Comparison of ENCODE assay signal across 16 mouse cellular contexts in genomic region chr4:84067931-84068575, GRCm38 (mm10).
DNase-seq lines count a peak whose midpoint lies in the region; ATAC-seq and TF ChIP-seq lines count a peak whose summit lies in the region.
"Had no signal": no experiment of that assay in that cellular context is flagged by ENCODE, and none has a peak within 500 bp of the region (broad histone marks: within the 10 kb centered on the region; RNA-seq: fewer than 3 reads in every experiment).

No protein-coding gene starts in this region.

- WGBS in kidney, adult 2 months = 47% methylated on average over 14 of the region's 14 CpGs
- 61% methylated on average over 14 of the region's 14 CpGs for WGBS in liver, embryonic 15.5 days (ENCODE audit: insufficient replicate concordance)

- H3K4me1 ChIP-seq in kidney, adult 2 months (ENCODE audit: control insufficient read depth, insufficient read depth, low read length) = peaks cover 8% of the 10 kb centered on the region; the same call in 1 of the 2 replicates
- 0 out of 2 replicates have a peak, but pooled peaks cover 3% of the 10 kb centered on the region for H3K4me1 ChIP-seq in liver, embryonic 15.5 days (replicated peaks)

- no peaks in the 10 kb centered on the region for H3K36me3 ChIP-seq in kidney, adult 2 months (ENCODE audit: control insufficient read depth, insufficient read depth, low read length)
- no peaks in the 10 kb centered on the region for H3K36me3 ChIP-seq in liver, embryonic 15.5 days (replicated peaks)
- H3K36me3 ChIP-seq: forebrain, embryonic 15.5 days; heart, embryonic 13.5 days had no signal

- peak overlapping the region; percentile 39; the same call in 1 of the 2 replicates for H3K27ac ChIP-seq in kidney, adult 2 months (ENCODE audit: insufficient read depth, low read depth, low read length)
- no peak overlapping the region for H3K27ac ChIP-seq in liver, embryonic 15.5 days (replicated peaks)
- H3K27ac ChIP-seq: forebrain, embryonic 15.5 days; gastrocnemius, adult 2 months; heart, embryonic 13.5 days; layer of hippocampus, adult 2 months had no signal

- H3K4me2 ChIP-seq in liver, embryonic 15.5 days = no peak overlapping the region
- H3K4me2 ChIP-seq: forebrain, embryonic 15.5 days; heart, embryonic 13.5 days; lung, embryonic 14.5 days had no signal

- TF ChIP-seq POLR2A in kidney, adult 2 months (IDR thresholded peaks at IDR 0.05; ENCODE audit: low read depth, low read length) = no peak

- H3K9me3 ChIP-seq in liver, embryonic 15.5 days (replicated peaks) = no peaks in the 10 kb centered on the region
- H3K9me3 ChIP-seq: forebrain, embryonic 15.5 days; heart, embryonic 13.5 days had no signal

- peak; percentile 7 for DNase-seq in adipocyte (ENCODE audit: low spot score)
- peak; percentile 73 for DNase-seq in kidney, adult 2 months
- DNase-seq in kidney, postnatal 36 days = peak; percentile 41 to 60
- no peak for DNase-seq in thymus, postnatal 14 days
- no peak for DNase-seq in layer of hippocampus, postnatal 36 days
- no peak for DNase-seq in cerebellum, postnatal 10 days
- DNase-seq: adrenal gland, postnatal 25 days; cerebellum, adult 9-11 months; gastrocnemius, adult 2 months; lung, embryonic 14.5 days had no signal

- H3K4me3 ChIP-seq in kidney, adult 2 months (ENCODE audit: insufficient read depth, low read depth, low read length) = no peak overlapping the region
- H3K4me3 ChIP-seq in liver, embryonic 15.5 days (replicated peaks) = no peak overlapping the region
- H3K4me3 ChIP-seq: forebrain, embryonic 15.5 days; gastrocnemius, adult 2 months; heart, embryonic 13.5 days; layer of hippocampus, adult 2 months had no signal

- peak; percentile 34; the same call in 1 of the 2 replicates for ATAC-seq in liver, embryonic 15.5 days (ENCODE audit: insufficient read depth)
- ATAC-seq: CD4-positive, CD25-positive, alpha-beta regulatory T cell, adult 4 months; forebrain, embryonic 15.5 days; midbrain, embryonic 16.5 days had no signal

- TF ChIP-seq CTCF in kidney, adult 2 months (conservative IDR thresholded peaks at IDR 0.05; ENCODE audit: insufficient read depth, insufficient read length, low read depth, low read length) = no peak

- no peaks in the 10 kb centered on the region for H3K27me3 ChIP-seq in kidney, adult 2 months (replicated peaks; ENCODE audit: control insufficient read depth, insufficient read depth, low read length)
- H3K27me3 ChIP-seq in liver, embryonic 15.5 days = no peaks in the 10 kb centered on the region
- H3K27me3 ChIP-seq: forebrain, embryonic 15.5 days had no signal

- no peak overlapping the region for H3K9ac ChIP-seq in liver, embryonic 15.5 days
- H3K9ac ChIP-seq: forebrain, embryonic 15.5 days; heart, embryonic 13.5 days; lung, embryonic 14.5 days had no signal

Comparison
In these comparisons a context has a peak if more than half of its experiments do, and no peak if none do; other contexts are left out.
1. DNase-seq: peak in adipocyte (single experiment), kidney, adult 2 months (single experiment) and kidney, postnatal 36 days (2 of 2); none in thymus, postnatal 14 days (single experiment), layer of hippocampus, postnatal 36 days (0 of 2) and cerebellum, postnatal 10 days (0 of 2).